Mouse (Mus musculus) layer of hippocampus, adult 9-11 months (tissue): ENCODE results near the gene Ssbp3.

Experiments
- DNase-seq: peaks from one replicate; pipeline ENCODE4 v3.0.0; 2022

Gene Ssbp3

GRCm38 (mm10) chr4:106961321-106961720 is 50.8 kb downstream of the Ssbp3 start:
- DNase-seq: no peak

GRCm38 (mm10) chr4:106964356-106964755 is 53.9 kb downstream of the Ssbp3 start:
- peak; percentile 47 for DNase-seq

- no peak for DNase-seq
Measured at GRCm38 (mm10) chr4:106964996-106965395, 54.5 kb downstream of the Ssbp3 start.

DNA sequence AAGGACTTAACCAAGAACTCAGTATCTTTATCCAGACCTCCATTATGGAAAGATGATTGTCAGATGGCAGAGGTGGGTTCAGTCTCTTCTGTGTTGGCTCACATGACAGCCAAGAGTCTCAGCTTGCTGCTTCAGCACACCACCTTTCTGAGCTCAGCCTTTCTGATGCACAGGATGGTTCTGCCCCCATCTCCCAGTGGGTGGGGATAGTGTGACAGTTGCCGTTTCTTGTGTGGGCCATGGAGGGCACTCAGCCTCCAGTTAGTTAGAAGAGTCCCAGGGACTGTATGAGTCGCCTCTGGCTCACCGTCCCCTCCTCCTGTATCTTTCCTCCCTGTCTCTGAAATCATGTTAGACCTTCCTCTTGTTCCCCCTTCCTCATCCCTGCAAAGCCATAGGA is 55.9 kb downstream of the Ssbp3 start:
- DNase-seq: no peak

- no peak for DNase-seq
Measured at GRCm38 (mm10) chr4:106968910-106969309, 58.4 kb downstream of the Ssbp3 start.

DNA sequence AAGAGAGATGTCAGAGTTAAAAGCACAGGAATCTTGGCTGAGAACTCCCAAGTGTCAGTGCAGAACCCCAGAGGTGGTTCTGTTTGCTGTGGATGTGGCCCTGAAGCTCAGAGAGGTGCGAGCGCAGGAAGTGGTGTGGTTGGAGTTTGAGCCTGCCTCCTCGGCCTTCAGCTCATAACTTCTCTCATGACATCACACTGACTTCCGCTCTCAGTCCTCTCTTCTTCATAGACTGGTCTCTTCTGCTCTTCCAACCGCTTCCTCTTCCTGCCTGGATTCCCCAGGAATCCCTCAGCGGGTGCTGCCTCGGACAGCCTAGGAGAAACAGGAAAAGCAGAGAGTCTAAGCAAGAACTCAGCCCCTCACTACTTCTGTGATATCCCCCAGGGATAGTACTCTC is 60.3 kb downstream of the Ssbp3 start:
- DNase-seq: no peak

DNA sequence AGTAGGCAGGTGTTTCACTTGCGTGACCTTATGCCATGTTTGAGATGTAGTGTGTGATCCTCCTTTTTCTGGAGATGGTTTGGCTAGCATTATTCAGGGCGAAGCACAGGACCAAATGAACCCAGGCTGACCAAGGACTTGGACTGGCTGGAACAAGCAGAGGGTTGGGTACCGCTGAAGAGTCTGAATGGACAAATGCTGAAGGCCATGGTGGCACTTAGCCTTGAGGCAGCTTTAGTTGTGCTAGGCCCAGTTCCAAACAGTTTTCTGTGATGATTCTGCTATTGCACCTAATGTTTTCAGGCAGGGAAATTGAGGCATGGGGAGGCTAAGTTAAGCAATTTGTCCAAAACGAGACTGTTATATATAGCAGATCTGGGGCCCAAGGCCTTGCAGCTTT is 61.6 kb downstream of the Ssbp3 start:
- no peak for DNase-seq

DNA sequence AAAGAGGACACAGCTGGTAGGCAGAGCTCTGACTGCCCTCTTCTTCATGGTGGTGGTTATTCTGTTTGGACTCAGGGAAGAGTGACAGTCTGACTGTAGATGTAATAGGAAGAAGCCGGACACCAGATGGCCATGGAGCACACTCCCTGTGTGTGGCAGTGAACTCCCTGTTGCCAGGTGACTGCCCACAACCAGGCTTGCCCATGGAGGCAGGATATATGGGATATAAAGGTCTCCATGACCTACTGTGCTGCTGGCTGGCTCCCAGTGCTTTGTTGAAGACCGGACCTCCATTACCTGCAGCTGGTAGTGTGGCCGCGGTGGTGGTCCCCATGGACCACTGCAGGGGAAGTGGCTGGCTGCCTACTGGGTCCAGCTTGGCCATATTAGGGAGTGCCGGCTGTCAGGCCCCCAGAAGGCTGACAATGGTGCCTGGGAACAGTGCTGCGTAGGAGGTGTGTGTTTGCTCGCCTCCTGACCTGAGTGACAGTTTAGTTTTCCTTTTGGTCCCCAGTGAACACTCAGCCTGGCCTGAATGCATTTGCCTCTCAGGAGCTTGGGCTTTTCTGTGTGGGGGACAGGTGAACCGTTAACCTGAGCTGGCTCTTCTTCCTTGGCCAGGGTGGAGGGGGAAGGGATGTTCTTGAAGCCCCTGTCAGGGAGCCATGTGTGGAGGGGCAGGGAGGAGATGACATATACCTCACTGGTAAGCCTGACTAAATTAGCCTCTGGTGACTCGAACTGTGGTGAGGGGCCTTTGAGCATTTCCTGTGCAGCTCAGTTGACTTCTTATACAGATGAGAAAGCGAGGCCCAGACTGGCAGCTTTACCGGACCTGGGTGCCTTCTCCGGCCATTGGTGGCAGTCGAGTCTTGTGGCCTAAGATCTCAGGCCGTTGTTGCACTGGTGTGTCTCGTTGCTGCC is 62.2 kb downstream of the Ssbp3 start:
- DNase-seq: no peak

- DNase-seq: no peak
Measured at GRCm38 (mm10) chr4:106975324-106975723, 64.8 kb downstream of the Ssbp3 start.

DNA sequence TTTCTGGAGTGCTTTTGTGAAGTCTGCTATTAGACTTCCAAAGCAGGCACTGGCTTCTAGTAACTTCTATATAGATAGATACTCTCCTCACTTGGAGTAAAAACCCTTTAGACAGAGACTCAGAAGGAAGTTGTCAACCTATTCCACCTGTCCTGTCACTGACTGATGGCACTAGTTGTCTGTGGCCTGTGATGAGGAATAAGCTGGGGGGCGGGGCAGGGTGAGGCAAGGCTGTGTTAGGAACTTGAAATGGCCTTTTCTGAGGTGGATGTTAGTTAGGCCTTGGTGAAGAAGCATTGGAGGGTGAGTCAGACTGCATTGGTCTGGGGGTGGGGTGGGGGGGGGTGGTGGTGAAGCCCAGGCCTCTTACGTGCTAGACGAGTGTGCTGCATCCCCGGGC is 65.4 kb downstream of the Ssbp3 start:
- DNase-seq: no peak

DNA sequence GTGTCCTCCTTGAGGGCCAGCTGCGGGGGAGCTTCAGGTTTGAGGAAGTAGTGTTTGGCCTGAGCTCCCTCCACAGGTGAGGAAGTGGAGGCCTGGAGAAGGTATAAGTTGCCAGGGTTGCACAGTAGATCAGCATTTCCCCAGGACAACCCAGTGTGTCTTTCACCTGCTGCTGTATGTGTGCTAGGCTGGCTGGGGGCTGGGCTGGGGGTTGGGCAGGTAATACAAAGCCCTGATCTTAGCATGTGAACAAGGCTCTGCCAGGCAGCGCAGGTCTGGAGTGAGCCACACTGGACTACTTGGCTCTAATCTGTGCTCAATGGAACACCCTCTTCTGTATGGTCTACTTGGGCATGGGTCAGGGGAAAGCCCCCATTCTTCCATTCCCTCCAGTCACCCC is 66.1 kb downstream of the Ssbp3 start:
- DNase-seq: no peak

GRCm38 (mm10) chr4:106977218-106977651 is 66.7 kb downstream of the Ssbp3 start:
- DNase-seq: no peak

DNA sequence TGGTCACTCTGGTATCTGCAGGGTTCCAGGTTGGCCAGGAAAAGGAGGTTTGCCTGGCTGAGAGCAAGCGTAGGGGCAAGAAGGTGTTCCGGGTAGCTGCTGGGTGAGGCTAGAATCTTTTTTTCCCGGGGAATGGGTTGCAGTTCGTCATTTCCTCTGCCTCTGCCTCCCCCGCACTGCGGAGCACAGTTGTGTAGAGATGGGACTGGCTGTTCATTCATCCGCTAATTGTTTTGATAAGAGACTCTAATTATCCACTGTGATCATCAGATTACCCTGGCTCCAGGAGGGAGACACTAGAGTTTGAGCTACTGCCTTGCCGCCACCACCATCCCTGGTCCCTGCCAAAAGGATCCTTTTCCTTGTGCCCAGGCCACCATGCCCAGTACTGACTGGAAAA is 67.9 kb downstream of the Ssbp3 start:
- DNase-seq: peak; percentile 62

DNA sequence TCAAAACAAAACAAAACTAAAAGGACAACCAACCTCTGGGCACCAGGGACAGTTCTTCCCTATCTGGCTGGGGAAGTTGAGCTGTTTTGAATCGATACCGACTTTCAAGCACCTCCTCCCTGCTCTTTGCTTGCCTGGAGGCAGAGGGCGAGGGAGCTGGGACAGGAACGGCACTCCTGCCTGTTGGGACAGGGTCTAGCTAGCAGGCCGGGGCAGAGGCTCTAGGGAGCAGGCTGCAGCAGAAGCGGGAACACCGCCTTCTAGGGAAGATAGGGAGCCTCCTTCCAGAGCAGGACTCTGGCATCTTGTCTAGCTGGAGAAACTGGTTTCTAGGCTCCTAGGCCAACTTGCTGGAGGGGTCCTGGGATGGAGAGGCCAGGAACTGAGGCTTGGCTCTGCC is 70.2 kb downstream of the Ssbp3 start:
- DNase-seq: no peak

- DNase-seq: no peak
Measured at GRCm38 (mm10) chr4:106981385-106982103, 71.0 kb downstream of the Ssbp3 start.

GRCm38 (mm10) chr4:106982344-106983121 is 72.0 kb downstream of the Ssbp3 start:
- DNase-seq: no peak

GRCm38 (mm10) chr4:106983908-106984515 is 73.5 kb downstream of the Ssbp3 start:
- no peak for DNase-seq

GRCm38 (mm10) chr4:106985289-106985688 is 74.8 kb downstream of the Ssbp3 start:
- DNase-seq: no peak

DNA sequence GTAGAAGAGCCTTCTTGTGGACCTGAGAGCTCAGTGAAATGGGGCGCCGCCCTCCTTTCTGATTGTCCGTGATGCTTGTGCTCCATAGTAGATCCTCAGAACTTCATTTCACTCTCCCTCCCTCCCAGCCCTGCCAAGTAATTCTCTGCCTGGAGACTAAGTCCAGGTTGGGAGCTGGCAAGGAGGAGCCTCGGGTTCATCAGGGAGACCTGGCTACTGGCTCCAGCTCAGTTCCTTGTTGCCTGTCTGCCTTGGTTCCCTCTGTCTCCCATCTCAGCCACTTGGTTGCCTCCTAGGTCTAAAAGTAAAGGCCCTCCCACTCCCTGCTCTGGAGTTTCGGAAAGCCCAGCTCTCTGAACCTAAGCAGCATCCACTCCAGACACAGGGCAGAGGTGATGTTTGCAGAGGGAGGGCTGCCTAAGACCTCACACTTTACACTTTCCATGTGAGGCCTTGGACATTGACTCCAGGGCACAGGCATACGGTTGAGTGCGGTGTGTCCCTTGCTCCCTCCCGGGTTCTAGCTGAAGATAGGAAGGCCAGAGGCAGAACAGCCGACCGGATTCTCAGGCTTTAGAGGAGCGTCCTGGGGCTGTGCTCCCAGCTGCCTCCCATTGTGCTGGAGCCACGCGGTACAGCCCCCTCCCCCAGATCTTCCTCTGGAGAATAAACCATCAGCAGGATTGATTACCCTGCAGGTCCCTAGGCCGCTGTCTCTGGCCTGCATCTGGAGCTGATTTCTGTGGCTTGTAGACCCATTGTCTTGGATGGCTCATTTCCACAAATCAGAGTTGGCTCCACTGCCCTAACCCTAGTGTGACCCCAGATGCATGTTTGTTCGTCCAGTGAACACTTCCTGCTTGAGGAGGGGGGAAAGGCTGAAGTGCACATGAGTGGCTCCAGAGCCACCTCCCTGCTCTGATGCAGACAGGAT is 75.7 kb downstream of the Ssbp3 start:
- no peak for DNase-seq

- peak; percentile 60 for DNase-seq
Measured at GRCm38 (mm10) chr4:106987725-106988364, 77.3 kb downstream of the Ssbp3 start.

DNA sequence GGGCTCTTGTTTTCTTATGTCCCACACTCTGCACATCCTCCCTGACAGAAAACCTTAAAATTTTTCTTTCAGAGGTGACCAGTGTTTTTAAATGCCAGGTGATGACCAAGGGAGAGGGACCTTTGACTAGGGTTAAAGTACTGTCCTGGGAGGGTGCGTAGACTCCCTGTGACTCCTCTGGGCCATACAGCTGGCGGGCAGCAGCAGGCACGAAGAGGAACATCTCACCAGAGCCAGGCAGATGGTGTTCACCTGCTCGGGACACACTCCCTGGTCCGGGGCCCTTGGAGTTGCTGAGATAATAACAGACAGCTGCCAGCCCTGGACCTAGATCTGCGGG is 78.4 kb downstream of the Ssbp3 start:
- no peak for DNase-seq
